Mouse (Mus musculus) ES-Bruce4 (cell line): ENCODE measurements around the gene Adk.

ENCODE experiments used
- CTCF ChIP-seq: IDR thresholded peaks from one replicate; pipeline ENCODE4 v1.8.1; 2011; ENCODE audit warnings: low read depth, low read length
- POLR2A ChIP-seq: IDR thresholded peaks from one replicate; pipeline ENCODE4 v1.8.1; 2011; ENCODE audit warnings: low read length; ENCODE audit not compliant: insufficient read depth

DNA sequence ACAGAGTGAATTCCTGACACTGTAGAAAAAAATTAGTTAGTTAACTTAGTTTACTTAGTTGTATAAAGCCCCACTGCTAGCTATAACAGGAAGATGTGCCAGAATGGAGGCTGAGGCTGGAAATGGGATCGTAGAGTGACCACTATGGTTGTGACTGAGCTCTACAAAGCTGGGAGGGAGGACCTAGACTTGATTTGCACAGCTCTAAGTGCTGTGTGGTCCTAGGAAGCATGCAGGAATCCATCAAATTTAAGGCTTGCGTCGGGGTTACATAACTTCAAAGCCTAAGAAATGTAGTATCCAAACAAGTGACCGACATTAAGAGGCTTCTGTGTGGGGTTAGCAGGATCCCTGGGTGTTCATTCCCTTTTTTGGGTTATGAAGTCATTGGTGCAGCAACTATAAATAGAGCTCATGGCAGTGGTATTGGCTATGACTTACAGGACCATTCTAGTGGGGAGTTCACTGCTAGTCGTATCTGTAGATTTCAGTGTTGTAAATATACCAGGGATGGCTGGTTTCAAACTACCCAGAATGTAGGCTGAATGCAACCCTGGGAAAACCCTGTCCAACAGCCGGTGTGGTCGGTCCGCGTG is 410.8 kb downstream of the Adk start:
- TF ChIP-seq POLR2A (no peak), CTCF (no peak)
